12 mouse cellular contexts compared by ENCODE assay signal in genomic region chr5:125110722-125111121, GRCm38 (mm10).
DNase-seq lines count a peak whose midpoint lies in the region; ATAC-seq lines count a peak whose summit lies in the region.
"Had no signal": no experiment of that assay in that cellular context is flagged by ENCODE, and none has a peak within 500 bp of the region (broad histone marks: within the 10 kb centered on the region; RNA-seq: fewer than 3 reads in every experiment).

No protein-coding gene starts in this region.

- H3K4me3 ChIP-seq in kidney, embryonic 16.5 days (ENCODE audit: low read length) = no peak overlapping the region
- H3K4me3 ChIP-seq in forebrain, embryonic 11.5 days (ENCODE audit: low read depth, low read length) = no peak overlapping the region
- H3K4me3 ChIP-seq in limb, embryonic 12.5 days (replicated peaks) = no peak overlapping the region
- H3K4me3 ChIP-seq in neural tube, embryonic 14.5 days (ENCODE audit: low read depth, low read length) = no peak overlapping the region
- H3K4me3 ChIP-seq: intestine, embryonic 15.5 days; liver, embryonic 15.5 days had no signal

- peaks cover 38% of the 10 kb centered on the region for H3K4me1 ChIP-seq in kidney, embryonic 16.5 days (ENCODE audit: insufficient read depth, low read length)
- peaks cover 3% of the 10 kb centered on the region; the same call in 1 of the 2 replicates for H3K4me1 ChIP-seq in forebrain, embryonic 11.5 days (replicated peaks; ENCODE audit: control insufficient read depth, insufficient read depth, low read length)
- peaks cover 47% of the 10 kb centered on the region for H3K4me1 ChIP-seq in limb, embryonic 12.5 days (replicated peaks)
- peaks cover 33% of the 10 kb centered on the region for H3K4me1 ChIP-seq in neural tube, embryonic 14.5 days (ENCODE audit: control insufficient read depth, insufficient read depth, low read length)

- no peak overlapping the region; the same call in 1 of the 2 replicates for H3K4me2 ChIP-seq in kidney, embryonic 16.5 days (replicated peaks; ENCODE audit: low read depth, low read length)
- no peak overlapping the region for H3K4me2 ChIP-seq in forebrain, embryonic 11.5 days (ENCODE audit: low read depth, low read length, severe bottlenecking)
- H3K4me2 ChIP-seq in limb, embryonic 12.5 days = 0 out of 2 replicates have a peak overlapping the region, but pooled peaks have one; percentile 2
- H3K4me2 ChIP-seq in neural tube, embryonic 14.5 days (ENCODE audit: low read depth, low read length) = no peak overlapping the region
- H3K4me2 ChIP-seq: intestine, embryonic 15.5 days; liver, embryonic 15.5 days had no signal

- H3K27ac ChIP-seq in kidney, embryonic 16.5 days (ENCODE audit: low read length) = peak overlapping the region; percentile 69
- no peak overlapping the region for H3K27ac ChIP-seq in forebrain, embryonic 11.5 days (ENCODE audit: low read depth, low read length)
- peak overlapping the region; percentile 82 for H3K27ac ChIP-seq in limb, embryonic 12.5 days
- H3K27ac ChIP-seq in neural tube, embryonic 14.5 days (ENCODE audit: low read depth, low read length) = peak overlapping the region; percentile 79
- H3K27ac ChIP-seq: intestine, embryonic 15.5 days; liver, embryonic 15.5 days had no signal

- H3K9me3 ChIP-seq in kidney, embryonic 16.5 days (ENCODE audit: low read length) = no peaks in the 10 kb centered on the region
- H3K9me3 ChIP-seq in forebrain, embryonic 11.5 days (ENCODE audit: control insufficient read depth, low read length) = no peaks in the 10 kb centered on the region
- peaks cover 7% of the 10 kb centered on the region; the same call in 1 of the 2 replicates for H3K9me3 ChIP-seq in limb, embryonic 12.5 days
- H3K9me3 ChIP-seq in neural tube, embryonic 14.5 days (ENCODE audit: control insufficient read depth, low read length) = no peaks in the 10 kb centered on the region
- H3K9me3 ChIP-seq: intestine, embryonic 15.5 days; liver, embryonic 15.5 days had no signal

- DNase-seq in kidney, postnatal 25 days = no peak
- DNase-seq in forebrain, embryonic 11.5 days (ENCODE audit: low spot score) = no peak
- DNase-seq in heart, postnatal 25 days (ENCODE audit: low spot score) = no peak
- no peak for DNase-seq in left cerebral cortex, adult 18-20 months (ENCODE audit: low spot score in 2 of 2)
- no peak for DNase-seq in cerebellum, postnatal 36 days
- DNase-seq: cerebellum, adult 11-12 months had no signal

- H3K36me3 ChIP-seq in kidney, embryonic 16.5 days (ENCODE audit: insufficient read depth, low read length) = peaks cover 38% of the 10 kb centered on the region
- peaks cover 11% of the 10 kb centered on the region for H3K36me3 ChIP-seq in forebrain, embryonic 11.5 days (ENCODE audit: control insufficient read depth, insufficient read depth, low read length)
- peaks cover 88% of the 10 kb centered on the region for H3K36me3 ChIP-seq in limb, embryonic 12.5 days
- peaks cover 11% of the 10 kb centered on the region for H3K36me3 ChIP-seq in neural tube, embryonic 14.5 days (ENCODE audit: control insufficient read depth, insufficient read depth, low read length)

- H3K27me3 ChIP-seq in kidney, embryonic 16.5 days (ENCODE audit: insufficient read depth, low read length) = no peaks in the 10 kb centered on the region
- no peaks in the 10 kb centered on the region for H3K27me3 ChIP-seq in forebrain, embryonic 11.5 days (ENCODE audit: control insufficient read depth, insufficient read depth, low read length)
- H3K27me3 ChIP-seq in limb, embryonic 12.5 days = no peaks in the 10 kb centered on the region
- H3K27me3 ChIP-seq in neural tube, embryonic 14.5 days (ENCODE audit: control insufficient read depth, insufficient read depth, low read length) = no peaks in the 10 kb centered on the region
- H3K27me3 ChIP-seq: intestine, embryonic 15.5 days; liver, embryonic 15.5 days had no signal

- intact Hi-C loops in heart, postnatal 25 days (cut with DNase I) = no loop called here

- ATAC-seq in kidney, embryonic 16.5 days (ENCODE audit: low FRiP score, low TSS enrichment) = peak; percentile 85
- ATAC-seq in forebrain, embryonic 11.5 days (replicated peaks; ENCODE audit: low FRiP score) = peak; percentile 49; the same call in 1 of the 2 replicates
- ATAC-seq in limb, embryonic 12.5 days (ENCODE audit: insufficient number of reproducible peaks, insufficient read depth, low FRiP score, low TSS enrichment, low read depth) = no peak; the same call in 1 of the 2 replicates
- peak; percentile 61 for ATAC-seq in neural tube, embryonic 14.5 days (ENCODE audit: low read depth)
- ATAC-seq: activated CD4-positive, CD25-positive, alpha-beta regulatory T cell, adult 4 months had no signal

- whole genome bisulfite sequencing in kidney, embryonic 16.5 days = 14% methylated on average over 3 of the region's 3 CpGs
- 68% methylated on average over 3 of the region's 3 CpGs for WGBS in forebrain, embryonic 11.5 days
- 59% methylated on average over 3 of the region's 3 CpGs for WGBS in limb, embryonic 12.5 days
- WGBS in neural tube, embryonic 14.5 days = 27% methylated on average over 3 of the region's 3 CpGs

- no peak overlapping the region for H3K9ac ChIP-seq in kidney, embryonic 16.5 days (replicated peaks; ENCODE audit: low read length)
- no peak overlapping the region for H3K9ac ChIP-seq in forebrain, embryonic 11.5 days (ENCODE audit: low read length)
- H3K9ac ChIP-seq in limb, embryonic 12.5 days (replicated peaks) = peak overlapping the region; percentile 45; the same call in 1 of the 2 replicates
- no peak overlapping the region for H3K9ac ChIP-seq in neural tube, embryonic 14.5 days (replicated peaks; ENCODE audit: low read depth, low read length)
- H3K9ac ChIP-seq: intestine, embryonic 15.5 days; liver, embryonic 15.5 days had no signal
